14 mouse cellular contexts compared by ENCODE assay signal in genomic region chr6:21325251-21325650, GRCm38 (mm10).
DNase-seq lines count a peak whose midpoint lies in the region; ATAC-seq and TF ChIP-seq lines count a peak whose summit lies in the region.
"Had no signal": no experiment of that assay in that cellular context is flagged by ENCODE, and none has a peak within 500 bp of the region (broad histone marks: within the 10 kb centered on the region; RNA-seq: fewer than 3 reads in every experiment).

No protein-coding gene starts in this region.

- H3K27ac ChIP-seq in ES-Bruce4 (ENCODE audit: insufficient read depth, low read length), result no peak overlapping the region
- no peak overlapping the region; the same call in 1 of the 2 replicates for H3K27ac ChIP-seq in forebrain, embryonic 14.5 days (ENCODE audit: low read depth, low read length)
- H3K27ac ChIP-seq in midbrain, embryonic 10.5 days (replicated peaks), result peak overlapping the region; percentile 80
- no peak overlapping the region for H3K27ac ChIP-seq in kidney, embryonic 16.5 days (ENCODE audit: low read length)
- no peak overlapping the region for H3K27ac ChIP-seq in heart, embryonic 12.5 days (ENCODE audit: poor library complexity, severe bottlenecking)
- H3K27ac ChIP-seq in left cerebral cortex, adult 2 months, result no peak overlapping the region
- H3K27ac ChIP-seq: limb, embryonic 12.5 days; stomach, embryonic 15.5 days had no signal

- DNase-seq in brain, embryonic 14.5 days (ENCODE audit: low read depth), result peak; percentile 91
- DNase-seq in forebrain, embryonic 14.5 days (ENCODE audit: low spot score), result peak; percentile 76
- DNase-seq in midbrain, embryonic 10.5 days (ENCODE audit: low spot score), result peak; percentile 49
- no peak for DNase-seq in cerebellum, postnatal 36 days
- no peak for DNase-seq in left cerebral cortex, adult 2 months (ENCODE audit: extremely low spot score in 1 of 2, low spot score in 2 of 2)
- DNase-seq: adrenal gland, adult 2 months; gastrocnemius, postnatal 36 days; kidney, postnatal 25 days; lung, adult 18-20 months had no signal

- no peak for TF ChIP-seq CTCF in ES-Bruce4 (IDR thresholded peaks at IDR 0.05; ENCODE audit: low read depth, low read length)
- TF ChIP-seq CTCF in brain, embryonic 14.5 days (IDR thresholded peaks at IDR 0.05; ENCODE audit: borderline replicate concordance, extremely low read depth, insufficient read depth, insufficient read length), result no peak
- TF ChIP-seq CTCF in left cerebral cortex, adult 2 months (IDR thresholded peaks at IDR 0.05), result no peak

- H3K9me3 ChIP-seq in ES-Bruce4 (replicated peaks; ENCODE audit: control insufficient read depth, insufficient read depth, low read length, poor library complexity, severe bottlenecking), result no peaks in the 10 kb centered on the region
- no peaks in the 10 kb centered on the region for H3K9me3 ChIP-seq in forebrain, embryonic 14.5 days (replicated peaks; ENCODE audit: control insufficient read depth, low read length)
- no peaks in the 10 kb centered on the region for H3K9me3 ChIP-seq in midbrain, embryonic 10.5 days (replicated peaks)
- no peaks in the 10 kb centered on the region for H3K9me3 ChIP-seq in kidney, embryonic 16.5 days (ENCODE audit: low read length)
- H3K9me3 ChIP-seq in heart, embryonic 12.5 days (replicated peaks), result no peaks in the 10 kb centered on the region
- H3K9me3 ChIP-seq: limb, embryonic 12.5 days; stomach, embryonic 15.5 days had no signal

- peak; percentile 75 for TF ChIP-seq EP300 in ES-Bruce4 (IDR thresholded peaks at IDR 0.05; ENCODE audit: insufficient read depth, low read depth, low read length)

- H3K27me3 ChIP-seq in ES-Bruce4 (ENCODE audit: control insufficient read depth, insufficient read depth, low read length, poor library complexity, severe bottlenecking), result no peaks in the 10 kb centered on the region
- H3K27me3 ChIP-seq in forebrain, embryonic 14.5 days (replicated peaks; ENCODE audit: control insufficient read depth, insufficient read depth, low read length), result no peaks in the 10 kb centered on the region
- H3K27me3 ChIP-seq in midbrain, embryonic 10.5 days (ENCODE audit: low read depth, poor library complexity, severe bottlenecking), result no peaks in the 10 kb centered on the region
- no peaks in the 10 kb centered on the region for H3K27me3 ChIP-seq in kidney, embryonic 16.5 days (ENCODE audit: insufficient read depth, low read length)
- no peaks in the 10 kb centered on the region for H3K27me3 ChIP-seq in heart, embryonic 12.5 days (replicated peaks)
- H3K27me3 ChIP-seq: limb, embryonic 12.5 days; stomach, embryonic 15.5 days had no signal

- TF ChIP-seq POLR2A in ES-Bruce4 (IDR thresholded peaks at IDR 0.05; ENCODE audit: insufficient read depth, low read length), result no peak
- TF ChIP-seq POLR2A in brain, embryonic 14.5 days (IDR thresholded peaks at IDR 0.05; ENCODE audit: borderline replicate concordance, extremely low read depth, insufficient read depth, insufficient read length, poor library complexity, severe bottlenecking), result no peak

- WGBS in forebrain, embryonic 14.5 days, result 4% methylated on average over 1 of the region's 1 CpGs
- 6% methylated on average over 1 of the region's 1 CpGs for WGBS in midbrain, embryonic 10.5 days
- 33% methylated on average over 1 of the region's 1 CpGs for WGBS in kidney, embryonic 16.5 days
- WGBS in heart, embryonic 12.5 days, result 20% methylated on average over 1 of the region's 1 CpGs

- no peak overlapping the region for H3K9ac ChIP-seq in ES-Bruce4 (ENCODE audit: low read depth, poor library complexity, severe bottlenecking)
- no peak overlapping the region for H3K9ac ChIP-seq in forebrain, embryonic 14.5 days (ENCODE audit: low read length)
- no peak overlapping the region for H3K9ac ChIP-seq in kidney, embryonic 16.5 days (replicated peaks; ENCODE audit: low read length)
- H3K9ac ChIP-seq in heart, embryonic 12.5 days, result no peak overlapping the region
- H3K9ac ChIP-seq: limb, embryonic 12.5 days; stomach, embryonic 15.5 days had no signal

- intact Hi-C loops in left cerebral cortex, adult 2 months (cut with DNase I), result no loop called here

- H3K36me3 ChIP-seq in ES-Bruce4 (ENCODE audit: control insufficient read depth, insufficient read depth, low read length, poor library complexity, severe bottlenecking), result no peaks in the 10 kb centered on the region
- no peaks in the 10 kb centered on the region for H3K36me3 ChIP-seq in forebrain, embryonic 14.5 days (ENCODE audit: control insufficient read depth, insufficient read depth, low read length)
- H3K36me3 ChIP-seq in midbrain, embryonic 10.5 days, result no peaks in the 10 kb centered on the region
- H3K36me3 ChIP-seq in kidney, embryonic 16.5 days (ENCODE audit: insufficient read depth, low read length), result no peaks in the 10 kb centered on the region
- H3K36me3 ChIP-seq in heart, embryonic 12.5 days, result no peaks in the 10 kb centered on the region
- H3K36me3 ChIP-seq: limb, embryonic 12.5 days; stomach, embryonic 15.5 days had no signal

- H3K4me3 ChIP-seq in ES-Bruce4 (ENCODE audit: low read depth, low read length), result no peak overlapping the region
- no peak overlapping the region for H3K4me3 ChIP-seq in forebrain, embryonic 14.5 days (ENCODE audit: low read depth, low read length)
- H3K4me3 ChIP-seq in midbrain, embryonic 10.5 days, result no peak overlapping the region
- no peak overlapping the region for H3K4me3 ChIP-seq in kidney, embryonic 16.5 days (ENCODE audit: low read length)
- H3K4me3 ChIP-seq in heart, embryonic 12.5 days, result no peak overlapping the region
- H3K4me3 ChIP-seq in left cerebral cortex, adult 2 months, result no peak overlapping the region
- H3K4me3 ChIP-seq: limb, embryonic 12.5 days; stomach, embryonic 15.5 days had no signal

- peak; percentile 88 for ATAC-seq in forebrain, embryonic 14.5 days
- no peak for ATAC-seq in kidney, embryonic 16.5 days (ENCODE audit: low FRiP score, low TSS enrichment)
- ATAC-seq in heart, embryonic 12.5 days (ENCODE audit: insufficient number of reproducible peaks, low FRiP score), result no peak

- no peaks in the 10 kb centered on the region for H3K4me1 ChIP-seq in ES-Bruce4 (ENCODE audit: control insufficient read depth, insufficient read depth, low read length)
- peaks cover 11% of the 10 kb centered on the region for H3K4me1 ChIP-seq in forebrain, embryonic 14.5 days (ENCODE audit: control insufficient read depth, insufficient read depth, low read length)
- peaks cover 35% of the 10 kb centered on the region for H3K4me1 ChIP-seq in midbrain, embryonic 10.5 days
- H3K4me1 ChIP-seq in kidney, embryonic 16.5 days (ENCODE audit: insufficient read depth, low read length), result no peaks in the 10 kb centered on the region
- H3K4me1 ChIP-seq in heart, embryonic 12.5 days (replicated peaks), result peaks cover 6% of the 10 kb centered on the region; the same call in 1 of the 2 replicates
- H3K4me1 ChIP-seq: limb, embryonic 12.5 days; stomach, embryonic 15.5 days had no signal

- no peak overlapping the region for H3K4me2 ChIP-seq in forebrain, embryonic 14.5 days (ENCODE audit: low read length)
- no peak overlapping the region for H3K4me2 ChIP-seq in kidney, embryonic 16.5 days (replicated peaks; ENCODE audit: low read depth, low read length)
- H3K4me2 ChIP-seq in heart, embryonic 12.5 days, result no peak overlapping the region
- H3K4me2 ChIP-seq: limb, embryonic 12.5 days; stomach, embryonic 15.5 days had no signal

Comparison
In these comparisons a context has a peak if more than half of its experiments do, and no peak if none do; other contexts are left out.
1. DNase-seq: peak in brain, embryonic 14.5 days (single experiment), forebrain, embryonic 14.5 days (single experiment) and midbrain, embryonic 10.5 days (single experiment); none in cerebellum, postnatal 36 days (0 of 2) and left cerebral cortex, adult 2 months (0 of 2).